Mouse (Mus musculus) splenic B cell, adult 2 months (primary cell): ENCODE data around the gene Wnt7b.

ENCODE experiments used
- DNase-seq: peaks from one replicate; pipeline ENCODE4 v3.0.0-alpha.2; 2011; ENCODE audit warnings: low read depth, low spot score
- H3K27me3 ChIP-seq: 2 replicates; pipeline ENCODE4 v1.6.1; 2012; ENCODE audit warnings: mild to moderate bottlenecking, low read length, moderate library complexity, mixed read lengths; ENCODE audit not compliant: control insufficient read depth, poor library complexity, insufficient read depth, severe bottlenecking
- H3K36me3 ChIP-seq: 2 replicates; pipeline ENCODE4 v1.6.1; 2012; ENCODE audit warnings: mild to moderate bottlenecking, low read length, moderate library complexity, mixed read lengths; ENCODE audit not compliant: control insufficient read depth, poor library complexity, insufficient read depth, severe bottlenecking

The Wnt7b gene

GRCm38 (mm10) chr15:85488900-85489299 is 93.4 kb downstream of the Wnt7b start:
- Histone ChIP-seq H3K27me3 (no peaks in the 10 kb centered on the region), H3K36me3 (no peaks in the 10 kb centered on the region)
- no peak for DNase-seq
